Mouse (Mus musculus): ENCODE measurements at regions not wholly inside any gene's neighbourhood (a gene's known extent, or its start where the extent isn't known, plus 50 kb on each side); places are given as distances from the start of the nearest gene placed in this dataset.

DNA sequence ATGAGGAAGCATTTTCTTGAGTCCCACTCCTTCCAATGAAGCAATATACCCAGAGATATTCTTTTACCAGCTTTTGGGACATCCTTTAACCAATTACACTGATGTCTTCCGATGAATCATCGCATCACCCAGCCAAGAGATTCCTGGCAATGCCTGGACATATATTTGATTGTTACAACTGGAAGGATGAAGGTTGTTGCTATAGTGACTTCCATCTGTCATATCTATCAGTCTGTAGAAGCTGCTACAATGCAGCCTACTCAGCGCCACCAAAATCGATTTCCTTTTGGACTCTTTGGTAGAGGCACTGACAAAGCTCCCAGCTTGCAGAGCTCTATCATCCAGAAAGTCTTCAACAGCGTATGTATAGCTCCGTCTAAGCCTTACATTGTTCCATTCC is 661.0 kb upstream of the Sox9 start:
- no peak for DNase-seq (ENCODE audit: low spot score)

DNA sequence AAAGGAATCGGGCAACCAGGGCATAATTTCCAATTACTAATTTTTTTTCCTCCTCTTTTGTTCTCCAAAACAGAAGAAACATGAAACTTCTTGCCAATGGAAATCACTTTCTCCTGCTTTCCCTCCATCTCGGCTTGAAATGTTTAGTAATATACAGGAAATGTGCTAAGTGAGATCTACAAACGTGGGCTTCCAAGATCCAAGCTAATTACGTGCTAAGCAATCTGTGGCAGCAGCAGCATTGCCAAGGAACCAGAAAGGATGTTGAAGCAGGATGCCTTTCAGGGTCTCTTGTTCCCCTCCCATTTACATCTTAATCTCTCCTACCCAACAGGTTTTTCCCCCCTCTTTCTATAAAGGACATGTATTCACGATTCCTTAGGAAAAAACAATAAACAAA is 660.2 kb upstream of the Sox9 start:
- DNase-seq (ENCODE audit: low spot score): no peak

DNA sequence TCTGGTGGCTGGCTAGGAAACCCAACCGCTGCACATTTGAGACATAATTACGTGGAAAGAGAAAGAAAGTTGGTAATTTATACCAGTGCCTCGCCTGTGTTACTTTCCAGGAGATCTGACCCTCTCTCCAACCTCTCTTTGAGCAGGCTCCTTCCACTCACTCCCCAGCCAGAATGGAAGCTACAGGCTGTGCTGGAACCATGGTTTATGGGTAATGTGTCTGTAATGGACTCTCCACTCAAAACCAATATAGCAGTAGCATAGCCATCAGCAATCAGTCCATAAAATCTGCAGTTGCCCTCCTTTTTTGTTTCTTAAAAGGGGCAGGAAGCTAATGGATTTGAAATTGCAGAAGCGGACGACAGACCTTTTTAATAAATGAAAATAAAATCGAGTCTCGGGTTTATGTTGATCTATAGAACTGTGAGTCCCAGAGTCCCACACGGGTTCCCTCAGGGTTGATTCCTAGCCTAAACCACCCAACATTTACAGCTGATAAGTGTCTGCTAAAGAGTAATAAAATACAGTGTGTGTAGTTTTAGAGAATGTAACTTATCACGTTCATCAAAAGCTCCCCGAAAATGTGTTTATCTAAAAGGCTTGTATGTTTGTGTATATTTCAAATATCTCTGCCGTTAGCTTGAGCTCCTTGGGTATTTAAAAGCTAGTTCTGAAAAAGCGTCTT is 656.6 kb upstream of the Sox9 start:
- DNase-seq (ENCODE audit: low spot score): no peak

- no peak for DNase-seq (ENCODE audit: low spot score)
Observed at GRCm38 (mm10) chr11:112130090-112130489, 651.9 kb upstream of the Sox9 start.

GRCm38 (mm10) chr11:112137401-112138020 is 644.5 kb upstream of the Sox9 start:
- peak; percentile 7 for DNase-seq (ENCODE audit: low spot score)

- DNase-seq (ENCODE audit: low spot score): no peak
Observed at GRCm38 (mm10) chr11:112140058-112140457, 642.0 kb upstream of the Sox9 start.

DNA sequence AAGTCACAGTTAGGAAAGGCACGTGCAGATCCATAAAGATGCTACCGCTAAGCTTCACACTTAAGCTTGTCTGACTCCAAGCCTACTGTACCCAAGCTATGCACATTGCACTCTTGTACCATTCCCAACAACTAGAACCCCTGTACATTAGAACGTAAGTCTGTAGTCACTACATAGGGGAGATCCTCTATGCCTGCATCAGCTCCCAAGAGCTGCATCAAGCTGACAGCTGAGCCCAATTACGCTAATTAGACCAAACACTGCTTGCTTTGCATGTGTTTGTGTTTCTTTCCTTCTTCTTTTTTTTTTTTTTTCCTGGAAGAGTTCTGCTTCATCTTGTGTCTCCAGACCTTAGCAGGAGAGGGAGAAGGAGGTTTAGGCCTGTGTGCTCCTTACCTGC is 641.5 kb upstream of the Sox9 start:
- DNase-seq (ENCODE audit: low spot score): no peak

- no peak for DNase-seq (ENCODE audit: low spot score)
Observed at GRCm38 (mm10) chr11:112140912-112141311, 641.1 kb upstream of the Sox9 start.

DNA sequence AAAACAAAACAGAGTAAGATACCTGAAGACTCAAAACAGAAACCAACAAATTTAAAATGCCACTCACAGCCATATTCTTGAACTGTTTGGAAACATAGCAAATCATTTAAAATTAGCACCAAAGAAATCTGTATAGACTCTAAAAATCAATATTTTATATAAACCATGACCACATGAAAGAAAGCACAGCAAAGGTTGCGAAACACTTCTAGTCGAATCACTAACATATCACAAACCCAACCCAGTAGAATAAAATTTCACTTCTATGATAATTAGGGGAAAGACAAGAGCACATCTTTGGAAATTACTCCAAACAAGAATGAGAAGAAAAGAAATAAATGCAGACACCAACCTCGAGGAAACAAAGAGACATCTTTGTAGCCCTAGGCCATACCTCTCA is 630.0 kb upstream of the Sox9 start:
- no peak for DNase-seq (ENCODE audit: low spot score)

DNA sequence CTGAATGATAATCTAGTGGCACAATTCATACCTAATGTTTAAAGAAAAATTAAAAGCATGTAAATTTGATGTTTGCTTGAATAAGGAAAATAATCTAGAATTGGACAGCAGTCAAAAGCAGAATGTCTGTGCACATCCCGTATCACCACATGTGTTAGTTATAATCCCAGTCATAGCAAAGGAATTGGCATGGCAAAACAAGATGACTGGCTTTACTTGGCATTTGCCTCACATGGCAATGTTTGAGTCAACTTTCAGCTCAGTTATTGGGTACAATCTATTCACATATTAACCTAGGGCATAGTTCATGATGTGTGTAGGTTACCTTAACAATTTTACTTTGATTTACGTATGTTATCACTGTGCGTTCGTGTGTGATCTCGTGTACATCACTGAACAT is 628.8 kb upstream of the Sox9 start:
- DNase-seq (ENCODE audit: low spot score): no peak

DNA sequence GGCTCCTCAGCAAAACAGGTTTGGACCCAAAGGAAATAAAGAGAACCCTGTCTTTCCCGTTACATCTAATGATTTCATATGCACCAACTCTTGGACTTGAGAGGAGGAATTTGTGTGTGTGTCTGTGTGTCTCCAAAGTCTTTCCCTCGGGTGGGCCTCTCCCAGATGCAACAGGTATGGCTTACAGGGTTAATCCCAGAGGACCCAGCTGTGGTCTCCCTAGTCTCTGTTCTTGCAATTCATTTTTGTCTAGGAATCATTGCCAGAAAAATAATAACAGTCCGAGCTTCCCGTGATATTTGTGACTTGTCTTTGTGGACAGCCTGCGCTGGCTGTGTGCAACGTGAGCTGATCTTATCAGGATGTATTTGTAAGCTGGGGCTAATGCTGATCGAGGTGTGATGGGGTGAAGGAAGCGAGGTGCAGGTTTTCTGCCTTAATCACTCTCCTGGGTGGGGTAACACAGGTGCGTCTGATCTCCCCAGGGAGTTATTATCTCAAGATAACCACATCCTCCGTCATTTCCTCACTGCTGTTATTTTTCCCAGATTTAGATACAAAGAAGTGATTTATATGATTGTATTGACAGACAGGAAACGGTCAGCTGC is 627.2 kb upstream of the Sox9 start:
- DNase-seq (ENCODE audit: low spot score): no peak

DNA sequence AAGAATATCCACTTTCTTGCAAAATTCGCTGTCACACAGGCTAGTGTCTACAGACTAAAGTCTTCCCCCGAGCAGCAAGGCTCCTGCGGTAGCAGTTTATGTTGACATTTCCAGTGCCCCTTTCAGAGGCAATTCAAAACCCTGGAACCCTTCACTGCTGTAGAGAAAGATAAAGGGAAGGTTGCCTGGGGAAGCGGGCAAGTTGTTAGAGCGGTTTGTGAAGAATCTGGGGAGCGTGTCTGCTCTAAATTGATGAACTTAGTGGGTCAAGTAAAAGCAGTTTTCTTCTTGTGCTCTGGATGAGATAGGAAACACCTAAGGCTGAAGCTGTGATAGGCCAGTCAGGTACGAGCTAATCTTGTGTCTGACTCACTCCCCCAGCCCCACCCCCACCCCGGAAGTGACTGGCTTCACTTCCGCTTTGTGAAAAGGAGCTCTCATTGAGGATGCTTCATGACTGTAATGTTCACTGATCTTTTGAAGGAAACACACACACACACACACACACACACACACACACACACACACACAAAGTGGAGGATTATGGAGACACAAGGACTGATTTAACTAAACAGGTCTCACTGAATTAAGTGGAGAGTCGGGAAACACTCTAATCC is 626.6 kb upstream of the Sox9 start:
- no peak for DNase-seq (ENCODE audit: low spot score)

DNA sequence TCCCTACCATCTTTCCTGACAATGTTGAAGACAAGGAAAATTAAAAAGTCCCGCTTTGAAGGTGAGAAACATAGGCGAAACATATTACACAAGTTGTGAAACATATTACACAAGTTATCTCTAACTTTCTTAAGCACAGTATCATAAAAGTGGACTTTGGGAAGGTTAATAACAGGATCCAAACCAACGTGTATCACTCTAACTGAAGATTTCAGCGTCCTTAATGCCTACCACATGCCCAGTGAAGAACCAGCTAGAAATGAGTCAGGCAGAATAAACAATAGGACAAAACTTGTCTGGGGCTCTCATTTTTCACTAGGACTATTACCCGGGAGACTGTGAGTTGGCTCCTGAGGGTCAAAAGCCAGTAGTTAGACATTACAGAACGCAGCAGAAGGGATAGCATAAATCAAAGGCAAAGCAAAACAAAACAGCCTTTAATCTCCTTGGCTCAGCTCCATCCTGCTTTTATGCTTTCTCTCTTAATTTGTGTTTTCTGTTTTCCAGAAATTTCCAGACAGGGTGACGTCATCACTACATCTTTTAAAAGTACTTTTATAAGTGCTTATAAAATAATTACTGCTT is 618.3 kb upstream of the Sox9 start:
- DNase-seq (ENCODE audit: low spot score): no peak

DNA sequence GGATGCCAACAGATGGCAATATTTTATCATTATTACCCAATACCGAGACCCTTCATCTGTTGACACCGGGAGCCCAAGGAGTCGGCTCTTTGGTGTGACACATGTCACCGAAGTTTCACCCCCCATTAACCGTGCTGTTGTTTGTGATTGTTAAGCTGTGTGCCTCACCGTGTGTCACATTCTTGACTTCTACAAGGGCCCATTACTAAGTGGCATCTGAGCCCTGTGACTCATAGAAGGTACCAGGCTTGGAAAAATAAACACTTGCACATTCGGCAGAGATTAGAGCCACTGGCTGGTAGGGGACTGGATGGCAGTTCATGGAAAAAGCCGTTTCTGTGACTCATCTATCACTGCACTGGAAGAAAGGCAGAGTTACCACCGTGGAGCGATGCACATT is 608.4 kb upstream of the Sox9 start:
- DNase-seq (ENCODE audit: low spot score): no peak

- no peak for DNase-seq (ENCODE audit: low spot score)
Observed at GRCm38 (mm10) chr11:112175302-112175701, 606.7 kb upstream of the Sox9 start.

GRCm38 (mm10) chr11:112180666-112181065 is 601.4 kb upstream of the Sox9 start:
- no peak for DNase-seq (ENCODE audit: low spot score)

DNA sequence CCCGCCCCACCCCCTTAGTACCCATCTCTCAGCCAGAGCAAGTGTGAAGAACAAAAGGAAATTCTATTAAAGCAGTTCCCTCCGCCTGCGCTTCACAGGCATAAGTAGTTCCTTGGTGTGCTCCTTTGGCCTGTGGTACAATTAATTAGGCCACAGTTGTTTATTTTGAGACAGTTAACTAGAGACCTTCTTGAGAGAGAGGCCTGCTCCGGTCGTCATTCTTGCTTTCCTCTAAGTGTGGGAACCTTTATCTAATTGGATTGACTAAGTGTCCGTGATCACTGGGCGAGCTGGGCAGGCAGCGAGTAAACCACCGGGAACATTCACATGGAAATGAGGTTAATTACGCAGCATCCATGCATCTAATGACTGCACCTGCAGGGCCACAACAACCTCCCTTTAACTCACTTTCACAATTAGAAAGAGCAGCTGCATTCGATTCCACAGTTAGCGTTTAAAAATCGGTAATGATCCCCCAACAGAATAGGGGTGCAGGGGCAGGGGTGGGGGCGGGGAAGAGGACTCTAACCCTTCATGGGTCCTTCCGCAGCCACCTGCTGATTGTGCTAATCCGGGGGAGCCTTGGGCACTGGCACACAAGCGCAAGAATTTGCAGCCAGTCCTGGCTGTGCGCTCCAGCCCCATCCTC is 584.3 kb upstream of the Sox9 start:
- no peak for DNase-seq (ENCODE audit: low spot score)

- no peak for DNase-seq (ENCODE audit: low spot score)
Observed at GRCm38 (mm10) chr11:112204561-112204960, 577.5 kb upstream of the Sox9 start.

- DNase-seq (ENCODE audit: low spot score): no peak
Observed at GRCm38 (mm10) chr11:112209414-112209813, 572.6 kb upstream of the Sox9 start.

- DNase-seq (ENCODE audit: low spot score): no peak
Observed at GRCm38 (mm10) chr11:112219046-112219720, 562.8 kb upstream of the Sox9 start.

DNA sequence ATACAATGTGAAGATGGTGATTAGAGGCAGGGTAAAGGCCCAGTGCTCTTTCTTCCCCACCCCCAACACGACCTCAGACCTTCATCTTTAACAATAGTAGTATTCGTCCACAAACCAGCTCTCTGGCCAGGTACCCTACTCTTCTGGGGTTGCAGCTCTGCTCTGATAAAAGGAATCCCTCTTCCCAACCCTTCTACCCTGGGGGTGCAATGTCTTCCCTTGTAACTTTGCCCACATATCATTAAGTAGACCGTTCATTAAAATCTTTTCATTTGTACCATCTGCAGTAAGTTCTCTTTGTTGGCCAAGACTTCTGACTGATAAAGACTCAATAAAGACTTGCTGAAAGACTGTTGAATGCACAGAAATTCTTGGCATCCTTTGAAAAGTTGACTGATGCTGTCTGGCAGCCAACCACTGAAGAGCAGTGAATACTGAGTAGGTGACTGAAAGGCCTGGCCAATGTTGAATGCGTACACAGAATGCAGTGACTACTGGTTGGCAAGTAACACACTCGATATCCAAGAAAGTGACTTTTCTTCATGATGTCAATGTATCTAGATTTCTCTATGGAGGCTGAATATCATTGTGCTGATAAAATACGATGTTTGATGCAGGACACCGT is 547.4 kb upstream of the Sox9 start:
- DNase-seq (ENCODE audit: low spot score): no peak
